Mouse (Mus musculus) forebrain, embryonic 16.5 days (tissue): ENCODE data around the gene Fam83f. TPM values are rescaled to one million over a fixed set of nuclear protein-coding genes. Genes with fewer than 3 reads are reported as not detected.
A peak's percentile ranks its signal among the peaks of the same experiment; 100 is the strongest.

Source experiments
- ATAC-seq: fragments of 200-750 bp; cut with Nextera tagmentation; 2 replicates; pipeline ENCODE4 v1.8.0; 2017; ENCODE audit warnings: mild to moderate bottlenecking, moderate library complexity
- H3K27ac ChIP-seq: fragments of 300-500 bp; sonication (generic); 2 replicates; pipeline ENCODE4 v1.5.1; 2014; ENCODE audit warnings: low read length, control low read depth
- H3K27me3 ChIP-seq: fragments of 300-500 bp; sonication (generic); replicated peaks from 2 replicates; pipeline ENCODE4 v1.6.1; 2014; ENCODE audit warnings: low read length; ENCODE audit not compliant: control insufficient read depth, insufficient read depth
- H3K36me3 ChIP-seq: fragments of 300-500 bp; sonication (generic); 2 replicates; pipeline ENCODE4 v1.6.1; 2014; ENCODE audit not compliant: control insufficient read depth, insufficient read depth
- H3K4me1 ChIP-seq: fragments of 300-500 bp; sonication (generic); replicated peaks from 2 replicates; pipeline ENCODE4 v1.6.1; 2014; ENCODE audit warnings: low read length; ENCODE audit not compliant: control insufficient read depth, insufficient read depth
- H3K4me2 ChIP-seq: fragments of 300-500 bp; sonication (generic); 2 replicates; pipeline ENCODE4 v1.6.1; 2014; ENCODE audit warnings: mild to moderate bottlenecking, low read length, control low read depth
- H3K4me3 ChIP-seq: fragments of 300-500 bp; sonication (generic); replicated peaks from 2 replicates; pipeline ENCODE4 v1.5.1; 2014; ENCODE audit warnings: mild to moderate bottlenecking, low read length, control low read depth
- H3K9ac ChIP-seq: fragments of 300-500 bp; sonication (generic); replicated peaks from 2 replicates; pipeline ENCODE4 v1.6.1; 2014; ENCODE audit warnings: low read depth, low read length, control low read depth
- H3K9me3 ChIP-seq: fragments of 300-500 bp; sonication (generic); 2 replicates; pipeline ENCODE4 v1.6.1; 2016; ENCODE audit warnings: low read length; ENCODE audit not compliant: control insufficient read depth
- WGBS: fragments of 180-500 bp; shearing (Covaris S2); extraction: QIAGEN DNeasy Blood & Tissue Kit; methylation state at CpG from one replicate; pipeline ENCODE4 v1.1.7; 2014; 5-methylcytosine and 5-hydroxymethylcytosine counted together
- polyA plus RNA-seq: library from polyadenylated mRNA; unstranded; fragments of >200 nt; fragmentation: Nextera tagmentation; extraction: Ambion mirVana; gene quantifications from 2 replicates; pipeline ENCODE4 v1.2.1, GENCODE M21; 2015

Gene Fam83f
- polyA plus RNA-seq, 1 experiment from 2014 or later = not detected

- no peak overlapping the region for H3K4me2 ChIP-seq
- no peaks in the 10 kb centered on the region for H3K9me3 ChIP-seq
- ATAC-seq = no peak
- H3K4me3 ChIP-seq = no peak overlapping the region
- H3K9ac ChIP-seq = no peak overlapping the region
- 76% methylated on average over 8 of the region's 8 CpGs for WGBS
- peaks cover 10% of the 10 kb centered on the region for H3K4me1 ChIP-seq
- H3K36me3 ChIP-seq = no peaks in the 10 kb centered on the region
- H3K27ac ChIP-seq = no peak overlapping the region
- H3K27me3 ChIP-seq = no peaks in the 10 kb centered on the region
These were observed 30.0 kb downstream of the Fam83f start for GRCm38 (mm10) chr15:80701481-80702257.

DNA sequence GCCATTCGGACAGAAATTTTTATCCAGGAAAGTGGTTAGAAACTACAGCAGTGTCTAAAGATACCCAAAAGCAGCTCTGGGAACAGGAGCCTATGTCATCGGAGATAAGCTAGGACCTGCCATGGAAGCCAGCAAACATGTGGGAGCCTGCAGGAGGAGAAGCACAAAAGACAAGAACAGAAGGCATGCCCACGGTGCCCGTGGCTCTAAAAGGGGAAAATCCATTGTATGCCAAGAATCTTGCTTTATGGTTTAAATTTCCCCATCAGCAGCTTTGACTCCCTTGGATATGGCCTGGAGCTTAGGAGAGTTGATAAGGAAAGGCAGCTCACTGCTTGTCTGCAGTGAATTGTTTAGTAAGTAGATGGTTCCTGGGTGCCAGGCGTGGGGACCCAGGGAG, 31.3 kb downstream of the Fam83f start:
- no peak for ATAC-seq
- H3K4me1 ChIP-seq = peaks cover 21% of the 10 kb centered on the region
- no peak overlapping the region for H3K9ac ChIP-seq
- no peaks in the 10 kb centered on the region for H3K36me3 ChIP-seq
- H3K27me3 ChIP-seq = no peaks in the 10 kb centered on the region
- H3K4me2 ChIP-seq = no peak overlapping the region
- H3K27ac ChIP-seq = no peak overlapping the region
- H3K9me3 ChIP-seq = no peaks in the 10 kb centered on the region
- no peak overlapping the region for H3K4me3 ChIP-seq
- WGBS = 82% methylated on average over 5 of the region's 5 CpGs

DNA sequence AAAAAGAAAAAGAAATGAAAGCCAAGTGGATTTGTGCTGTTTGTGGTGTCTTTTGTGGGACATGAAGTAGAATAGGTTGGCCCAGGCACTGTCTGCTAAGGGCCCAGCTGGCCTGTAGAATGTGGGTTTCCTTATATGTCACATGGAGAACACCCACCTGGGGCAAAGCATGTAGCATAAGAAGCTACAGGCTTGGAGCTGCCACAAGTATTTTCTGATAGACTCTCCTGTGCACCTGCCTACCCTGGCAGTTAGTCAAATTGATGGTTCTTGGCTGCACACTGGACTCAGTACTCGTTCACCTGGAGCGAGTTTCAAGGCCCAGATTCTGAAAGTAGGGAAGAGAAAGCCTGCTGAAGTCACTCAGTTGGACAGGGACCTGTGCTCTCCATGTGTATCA, 31.8 kb downstream of the Fam83f start:
- Histone ChIP-seq H3K4me3 (no peak overlapping the region), H3K27me3 (no peaks in the 10 kb centered on the region)

GRCm38 (mm10) chr15:80704267-80704666, 32.6 kb downstream of the Fam83f start:
- WGBS = 3% methylated on average over 7 of the region's 7 CpGs
- Histone ChIP-seq H3K4me3 (no peak overlapping the region), H3K9ac (no peak overlapping the region), H3K4me2 (no peak overlapping the region), H3K9me3 (no peaks in the 10 kb centered on the region), H3K36me3 (no peaks in the 10 kb centered on the region), H3K27ac (no peak overlapping the region), H3K4me1 (peaks cover 21% of the 10 kb centered on the region), H3K27me3 (no peaks in the 10 kb centered on the region)
- ATAC-seq = peak; percentile 91

More for the DNA sequence above, 31.8 kb downstream of the Fam83f start:
- Histone ChIP-seq H3K9me3 (no peaks in the 10 kb centered on the region), H3K4me2 (no peak overlapping the region), H3K27ac (no peak overlapping the region), H3K36me3 (no peaks in the 10 kb centered on the region), H3K4me1 (peaks cover 21% of the 10 kb centered on the region), H3K9ac (no peak overlapping the region)
- no peak for ATAC-seq
- WGBS = 69% methylated on average over 2 of the region's 2 CpGs

DNA sequence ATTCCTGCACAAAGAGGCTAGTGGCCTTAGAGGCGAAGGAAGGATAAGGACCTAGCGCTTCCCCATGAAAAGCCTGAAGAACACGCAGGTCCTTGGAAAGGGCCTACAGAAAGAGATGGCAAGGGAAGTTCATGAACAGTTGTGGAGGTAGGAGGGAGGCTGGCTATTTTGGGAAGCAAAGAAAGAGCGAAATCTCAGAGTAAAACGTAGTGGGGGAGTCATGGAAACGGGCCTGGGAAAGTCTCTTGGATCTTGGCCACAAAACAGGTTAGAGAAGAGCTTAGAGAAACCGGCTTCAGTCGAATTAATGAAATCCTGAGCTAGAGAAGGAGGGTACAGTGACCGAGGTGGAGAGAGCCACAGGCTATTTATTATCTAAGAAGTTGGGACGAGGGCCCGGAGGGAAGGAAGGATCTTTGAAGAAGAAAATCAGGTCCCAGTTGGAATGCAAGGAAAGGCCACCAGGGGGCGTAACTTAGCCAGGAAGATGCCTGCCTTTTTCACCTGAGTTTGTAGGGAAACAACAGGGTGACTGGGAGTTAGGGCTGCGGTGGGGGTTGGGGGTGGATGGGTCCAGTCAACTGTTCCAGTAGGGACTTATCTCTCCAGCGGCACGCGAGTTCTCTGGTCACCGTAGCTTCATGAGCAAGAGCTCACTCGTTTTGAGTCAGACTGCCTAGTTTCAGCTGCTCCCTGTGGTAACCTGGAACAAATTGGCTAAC, 34.3 kb downstream of the Fam83f start:
- no peaks in the 10 kb centered on the region for H3K27me3 ChIP-seq
- H3K9me3 ChIP-seq = no peaks in the 10 kb centered on the region
- H3K4me1 ChIP-seq = peaks cover 25% of the 10 kb centered on the region
- 28% methylated on average over 18 of the region's 18 CpGs for WGBS
- peak overlapping the region; percentile 36 for H3K4me3 ChIP-seq
- H3K9ac ChIP-seq = peak overlapping the region; percentile 50
- H3K36me3 ChIP-seq = no peaks in the 10 kb centered on the region
- H3K4me2 ChIP-seq = peak overlapping the region; percentile 58
- H3K27ac ChIP-seq = no peak overlapping the region
- no peak for ATAC-seq

DNA sequence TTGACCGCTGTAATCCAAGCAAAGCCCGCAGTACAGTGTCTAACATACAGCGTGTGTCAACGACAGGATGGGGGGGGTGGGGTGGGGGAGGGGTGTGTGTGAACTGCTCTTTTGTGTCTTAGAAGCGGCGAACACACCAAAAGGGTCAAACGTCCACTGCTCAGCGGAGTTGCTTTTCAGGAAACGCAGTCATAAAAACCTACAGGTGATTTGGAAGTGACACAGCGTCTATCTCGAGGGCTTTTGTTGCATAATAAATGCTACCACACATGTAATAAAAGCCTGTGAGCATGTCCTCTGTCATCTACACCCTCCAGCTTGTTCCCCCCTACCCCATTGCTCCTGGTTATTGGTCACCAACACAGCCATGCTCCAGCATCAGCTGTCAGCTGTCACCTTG, 34.9 kb downstream of the Fam83f start:
- Histone ChIP-seq H3K4me1 (peaks cover 25% of the 10 kb centered on the region), H3K27ac (peak overlapping the region; percentile 75), H3K27me3 (no peaks in the 10 kb centered on the region), H3K36me3 (no peaks in the 10 kb centered on the region), H3K9me3 (no peaks in the 10 kb centered on the region), H3K9ac (peak overlapping the region; percentile 50), H3K4me2 (peak overlapping the region; percentile 58), H3K4me3 (peak overlapping the region; percentile 36)
- no peak for ATAC-seq
- WGBS = 17% methylated on average over 11 of the region's 11 CpGs

GRCm38 (mm10) chr15:80707088-80707487, 35.4 kb downstream of the Fam83f start:
- no peak for ATAC-seq
- Histone ChIP-seq H3K4me1 (peaks cover 28% of the 10 kb centered on the region), H3K4me2 (peak overlapping the region; percentile 58), H3K9ac (no peak overlapping the region), H3K36me3 (no peaks in the 10 kb centered on the region), H3K27ac (peak overlapping the region; percentile 75), H3K27me3 (no peaks in the 10 kb centered on the region), H3K4me3 (no peak overlapping the region), H3K9me3 (no peaks in the 10 kb centered on the region)
- 27% methylated on average over 8 of the region's 8 CpGs for WGBS

GRCm38 (mm10) chr15:80709593-80709992, 37.9 kb downstream of the Fam83f start:
- H3K36me3 ChIP-seq = no peaks in the 10 kb centered on the region
- no peak overlapping the region for H3K4me3 ChIP-seq
- no peaks in the 10 kb centered on the region for H3K9me3 ChIP-seq
- H3K4me1 ChIP-seq = peaks cover 35% of the 10 kb centered on the region
- ATAC-seq = no peak
- H3K27me3 ChIP-seq = no peaks in the 10 kb centered on the region
- WGBS = 28% methylated on average over 6 of the region's 6 CpGs
- H3K4me2 ChIP-seq = no peak overlapping the region
- H3K27ac ChIP-seq = peak overlapping the region; percentile 24; the same call in 1 of the 2 replicates
- no peak overlapping the region for H3K9ac ChIP-seq

DNA sequence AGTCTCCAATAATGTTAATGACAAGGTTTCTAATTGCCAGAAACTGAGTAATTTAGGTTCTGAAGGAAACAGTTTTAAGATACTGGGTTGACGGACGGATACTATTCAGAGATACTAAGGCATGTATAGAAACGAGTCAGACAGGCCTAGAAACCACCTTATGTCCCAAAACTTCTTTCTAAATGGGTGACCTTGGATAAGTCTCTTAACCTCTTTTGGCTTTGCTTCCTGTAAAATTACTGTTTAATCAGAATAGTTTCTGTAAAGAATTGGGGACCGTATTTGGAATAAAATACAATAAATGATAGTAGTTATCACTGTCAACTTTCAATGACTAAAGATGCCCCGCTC, 38.6 kb downstream of the Fam83f start:
- H3K27ac ChIP-seq = peak overlapping the region; percentile 97
- H3K36me3 ChIP-seq = no peaks in the 10 kb centered on the region
- H3K9ac ChIP-seq = no peak overlapping the region
- H3K4me2 ChIP-seq = peak overlapping the region; percentile 49
- no peak for ATAC-seq
- H3K9me3 ChIP-seq = no peaks in the 10 kb centered on the region
- H3K27me3 ChIP-seq = no peaks in the 10 kb centered on the region
- peaks cover 35% of the 10 kb centered on the region for H3K4me1 ChIP-seq
- 17% methylated on average over 5 of the region's 5 CpGs for WGBS
- H3K4me3 ChIP-seq = peak overlapping the region; percentile 98
